Comparison of ENCODE assay signal across 9 mouse cellular contexts in genomic region chr1:72225054-72225718, GRCm38 (mm10). TPM values are rescaled to one million over a fixed set of nuclear protein-coding genes. Genes with fewer than 3 reads are reported as not detected.
DNase-seq lines count a peak whose midpoint lies in the region; ATAC-seq and TF ChIP-seq lines count a peak whose summit lies in the region.
"Had no signal": no experiment of that assay in that cellular context is flagged by ENCODE, and none has a peak within 500 bp of the region (broad histone marks: within the 10 kb centered on the region; RNA-seq: fewer than 3 reads in every experiment).

No protein-coding gene starts in this region.

- 15% methylated on average over 13 of the region's 13 CpGs for WGBS in liver, adult 2 months
- 6% methylated on average over 13 of the region's 13 CpGs for WGBS in embryonic facial prominence, embryonic 10.5 days
- WGBS in hindbrain, embryonic 15.5 days = 4% methylated on average over 13 of the region's 13 CpGs

- H3K9me3 ChIP-seq in embryonic facial prominence, embryonic 10.5 days = no peaks in the 10 kb centered on the region
- no peaks in the 10 kb centered on the region for H3K9me3 ChIP-seq in hindbrain, embryonic 15.5 days

- H3K36me3 ChIP-seq in liver, adult 2 months (ENCODE audit: control insufficient read depth, insufficient read depth, low read length) = no peaks in the 10 kb centered on the region
- no peaks in the 10 kb centered on the region for H3K36me3 ChIP-seq in embryonic facial prominence, embryonic 10.5 days (replicated peaks)
- H3K36me3 ChIP-seq in hindbrain, embryonic 15.5 days = no peaks in the 10 kb centered on the region
- no peaks in the 10 kb centered on the region for H3K36me3 ChIP-seq in myocyte (ENCODE audit: control insufficient read depth, insufficient read depth)

- no peaks in the 10 kb centered on the region for H3K27me3 ChIP-seq in liver, adult 2 months (ENCODE audit: control insufficient read depth, insufficient read depth, low read length)
- H3K27me3 ChIP-seq in embryonic facial prominence, embryonic 10.5 days (replicated peaks; ENCODE audit: low read depth, poor library complexity, severe bottlenecking) = peaks cover 30% of the 10 kb centered on the region
- H3K27me3 ChIP-seq in hindbrain, embryonic 15.5 days = 0 out of 2 replicates have a peak, but pooled peaks cover 9% of the 10 kb centered on the region
- no peaks in the 10 kb centered on the region for H3K27me3 ChIP-seq in myocyte (ENCODE audit: control insufficient read depth, insufficient read depth, insufficient read length)

- TF ChIP-seq CTCF in liver, adult 2 months (IDR thresholded peaks at IDR 0.05; ENCODE audit: low read depth, low read length) = no peak

- ATAC-seq in hindbrain, embryonic 15.5 days (ENCODE audit: low FRiP score, low read depth) = no peak

- no peak for TF ChIP-seq POLR2A in liver, adult 2 months (IDR thresholded peaks at IDR 0.05; ENCODE audit: extremely low read depth, insufficient read depth, low read length)
- TF ChIP-seq POLR2A in myocyte (IDR thresholded peaks at IDR 0.05; ENCODE audit: insufficient read length, low read depth) = no peak

- H3K27ac ChIP-seq in liver, adult 2 months (replicated peaks; ENCODE audit: insufficient read depth, low read depth, low read length) = no peak overlapping the region
- H3K27ac ChIP-seq in embryonic facial prominence, embryonic 10.5 days (replicated peaks) = no peak overlapping the region
- peak overlapping the region; percentile 54; the same call in 1 of the 2 replicates for H3K27ac ChIP-seq in hindbrain, embryonic 15.5 days (replicated peaks)

- no peak overlapping the region for H3K9ac ChIP-seq in liver, adult 2 months (ENCODE audit: low read depth, low read length)
- peak overlapping the region; percentile 24 for H3K9ac ChIP-seq in hindbrain, embryonic 15.5 days

- no peak overlapping the region for H3ac ChIP-seq in myocyte (ENCODE audit: control insufficient read depth, insufficient read length)

- intact Hi-C loops in left cerebral cortex, postnatal 25 days (cut with DNase I) = no loop called here

- H3K4me2 ChIP-seq in hindbrain, embryonic 15.5 days = peak overlapping the region; percentile 60
- peak overlapping the region; percentile 72 for H3K4me2 ChIP-seq in myocyte (ENCODE audit: low read depth)

- no peaks in the 10 kb centered on the region for H3K79me2 ChIP-seq in liver, adult 2 months (ENCODE audit: control insufficient read depth, insufficient read depth, low read length)
- H3K79me2 ChIP-seq in myocyte (ENCODE audit: control insufficient read depth, insufficient read depth) = no peaks in the 10 kb centered on the region

- no peak for DNase-seq in liver, adult 2 months (ENCODE audit: extremely low read depth, low read depth, low spot score)
- DNase-seq in liver = no peak
- DNase-seq in embryonic facial prominence, embryonic 10.5 days (ENCODE audit: low spot score) = no peak
- no peak for DNase-seq in urinary bladder, postnatal 10 days (ENCODE audit: low spot score)
- DNase-seq in left cerebral cortex, postnatal 25 days (ENCODE audit: low spot score in 2 of 2) = no peak
- no peak for DNase-seq in adrenal gland, postnatal 36 days

- 0 out of 2 replicates have a peak overlapping the region, but pooled peaks have one; percentile 59 for H3K4me3 ChIP-seq in liver, adult 2 months (ENCODE audit: insufficient read depth, low read depth, low read length)
- peak overlapping the region; percentile 51 for H3K4me3 ChIP-seq in embryonic facial prominence, embryonic 10.5 days
- H3K4me3 ChIP-seq in hindbrain, embryonic 15.5 days = peak overlapping the region; percentile 43
- H3K4me3 ChIP-seq in myocyte = peak overlapping the region; percentile 21

- 0 out of 2 replicates have a peak, but pooled peaks cover 3% of the 10 kb centered on the region for H3K4me1 ChIP-seq in liver, adult 2 months (ENCODE audit: control insufficient read depth, insufficient read depth, low read length)
- peaks cover 4% of the 10 kb centered on the region; the same call in 1 of the 2 replicates for H3K4me1 ChIP-seq in embryonic facial prominence, embryonic 10.5 days
- peaks cover 6% of the 10 kb centered on the region; the same call in 1 of the 2 replicates for H3K4me1 ChIP-seq in hindbrain, embryonic 15.5 days (replicated peaks)

TF ChIP-seq in myocyte, 11 proteins besides CTCF, POLR2A, EP300 and RAD21:
- TF ChIP-seq TCF3 (IDR thresholded peaks at IDR 0.05; ENCODE audit: insufficient read length, low read depth) (no peak), USF1 (IDR thresholded peaks at IDR 0.05; ENCODE audit: low read depth) (no peak), MYOD1 (IDR thresholded peaks at IDR 0.05; ENCODE audit: control insufficient read depth in 1 of 3, insufficient read length in 2 of 3, low read depth in 2 of 3) (no peak)

RNA-seq across cellular contexts. Expression of gene Mreg, which starts 13.1 kb away (rescaled TPM):
- 19.5 and 27.9 TPM in 2 replicates for total RNA-seq in liver, adult 2 months (2014; rRNA removed)
- polyA plus RNA-seq in liver, adult 2 months (2012; rRNA removed) = 43.1 and 56.6 TPM in 2 replicates
- polyA plus RNA-seq in embryonic facial prominence, embryonic 10.5 days (2016; fragmentation: Nextera tagmentation; extraction: Ambion mirVana) = 20.3 and 21.1 TPM in 2 replicates
- 2.7 and 3.1 TPM in 2 replicates for polyA plus RNA-seq in hindbrain, embryonic 15.5 days (2015; fragmentation: Nextera tagmentation; extraction: Ambion mirVana)
- polyA plus RNA-seq in myocyte (2012; fragmentation: generic; extraction: Trizol) = 2.0 TPM
- 1 to 10 TPM; 3.5 to 4.6 TPM for total RNA-seq in left cerebral cortex, postnatal 25 days (2021)
- total RNA-seq in adrenal gland, postnatal 36 days (2021) = 1 to 10 TPM; 1.2 to 1.8 TPM

RNA-seq across cellular contexts. Expression of gene Pecr, which starts 58.9 kb away (rescaled TPM):
- 262 and 269 TPM in 2 replicates for total RNA-seq in liver, adult 2 months (2014; rRNA removed)
- polyA plus RNA-seq in liver, adult 2 months (2012; rRNA removed) = 228 and 250 TPM in 2 replicates
- polyA plus RNA-seq in embryonic facial prominence, embryonic 10.5 days (2016; fragmentation: Nextera tagmentation; extraction: Ambion mirVana) = 29.2 and 29.6 TPM in 2 replicates
- 8.6 and 9.5 TPM in 2 replicates for polyA plus RNA-seq in hindbrain, embryonic 15.5 days (2015; fragmentation: Nextera tagmentation; extraction: Ambion mirVana)
- 13.7 TPM for polyA plus RNA-seq in myocyte (2012; fragmentation: generic; extraction: Trizol)
- total RNA-seq in left cerebral cortex, postnatal 25 days (2021) = 1 to 10 TPM; 3.3 to 4.1 TPM
- 10 to 100 TPM; 21.8 to 28.2 TPM for total RNA-seq in adrenal gland, postnatal 36 days (2021)

RNA-seq across cellular contexts. Expression of gene Tmem169, which starts 59.0 kb away (rescaled TPM):
- 0.13 and 0.18 TPM in 2 replicates for total RNA-seq in liver, adult 2 months (2014; rRNA removed)
- 0.14 and 0.16 TPM in 2 replicates for polyA plus RNA-seq in liver, adult 2 months (2012; rRNA removed)
- polyA plus RNA-seq in embryonic facial prominence, embryonic 10.5 days (2016; fragmentation: Nextera tagmentation; extraction: Ambion mirVana) = 5.1 and 5.2 TPM in 2 replicates
- 34.7 and 35.8 TPM in 2 replicates for polyA plus RNA-seq in hindbrain, embryonic 15.5 days (2015; fragmentation: Nextera tagmentation; extraction: Ambion mirVana)
- 0.41 TPM for polyA plus RNA-seq in myocyte (2012; fragmentation: generic; extraction: Trizol)
- total RNA-seq in left cerebral cortex, postnatal 25 days (2021) = 10 to 100 TPM; 21.4 to 25.3 TPM
- total RNA-seq in adrenal gland, postnatal 36 days (2021) = under 1 TPM; 0.16 to 0.53 TPM
- total RNA-seq: common myeloid progenitor, adult 5-6 weeks had no signal
